Mouse (Mus musculus): ENCODE data around the gene Plekhm3.

DNA sequence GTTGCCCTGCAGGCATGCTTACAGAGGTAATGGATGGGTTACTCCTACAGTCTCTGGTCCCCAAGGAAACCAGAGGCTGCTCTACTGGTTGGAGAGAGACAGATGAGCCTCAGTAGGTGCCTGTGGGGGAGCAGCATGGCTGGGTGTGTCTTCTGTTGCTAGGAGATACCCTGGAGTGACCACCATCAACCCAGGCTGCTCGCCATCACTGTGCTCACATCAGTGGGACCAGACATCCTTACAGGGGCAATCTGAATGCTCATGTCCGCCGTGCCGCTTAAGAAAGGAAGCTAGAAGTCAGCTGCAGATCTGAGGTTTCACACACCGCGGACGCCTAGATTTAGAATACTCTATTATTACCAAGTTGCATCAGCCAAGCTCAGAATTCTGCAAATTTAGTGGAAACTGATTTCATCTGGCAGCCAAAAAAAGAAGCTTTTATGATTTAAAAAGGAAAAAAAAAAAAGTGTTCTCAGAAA is 21.7 kb upstream of the Plekhm3 start:
- TF ChIP-seq TAL1 (IDR thresholded peaks at IDR 0.05; ENCODE audit: low read length) (no peak), GATA1 (IDR thresholded peaks at IDR 0.05; ENCODE audit: low read length) (no peak)

All from erythroblast, embryonic 14.5 days (primary cell).